Mouse (Mus musculus) cortical plate, adult 2 months (tissue): ENCODE results near the gene Saxo1. TPM values are rescaled to one million over a fixed set of nuclear protein-coding genes. Genes with fewer than 3 reads are reported as not detected.

Experiments
- H3K27ac ChIP-seq: fragments of 200-500 bp; 2 replicates; pipeline ENCODE4 v1.5.1; 2012; ENCODE audit warnings: low read length, control low read depth, inconsistent platforms; ENCODE audit not compliant: insufficient read depth
- H3K4me1 ChIP-seq: fragments of 200-500 bp; 2 replicates; pipeline ENCODE4 v1.6.1; 2011; ENCODE audit warnings: low read length; ENCODE audit not compliant: control insufficient read depth, insufficient read depth
- H3K4me3 ChIP-seq: fragments of 200-500 bp; 2 replicates; pipeline ENCODE4 v1.5.1; 2011; ENCODE audit warnings: mild to moderate bottlenecking, low read length, control low read depth; ENCODE audit not compliant: insufficient read depth
- CTCF ChIP-seq: fragments of 200-500 bp; IDR thresholded peaks from 2 replicates; pipeline ENCODE4 v1.5.1; 2011; ENCODE audit warnings: mild to moderate bottlenecking, control low read depth, low read length; ENCODE audit not compliant: insufficient read depth; ENCODE audit errors: extremely low read depth
- POLR2A ChIP-seq: fragments of 200-500 bp; IDR thresholded peaks from 2 replicates; pipeline ENCODE4 v1.6.1; 2011; ENCODE audit warnings: mild to moderate bottlenecking, low read length, control low read depth; ENCODE audit not compliant: insufficient read depth; ENCODE audit errors: extremely low read depth
- polyA plus RNA-seq: library from polyadenylated mRNA; depleted of rRNA; stranded (reverse); fragments of >200 nt; gene quantifications from 2 replicates; pipeline ENCODE4 v1.2.3, GENCODE M21; 2012; rRNA removed

The Saxo1 gene
- polyA plus RNA-seq, 1 experiment = 0.06 TPM

GRCm38 (mm10) chr4:86401116-86401515 lies 157.0 kb downstream of the Saxo1 start:
- Histone ChIP-seq H3K4me1 (peaks cover 1% of the 10 kb centered on the region; the same call in 1 of the 2 replicates), H3K4me3 (no peak overlapping the region), H3K27ac (no peak overlapping the region)
- TF ChIP-seq CTCF (no peak), POLR2A (no peak)

GRCm38 (mm10) chr4:86397470-86397869 lies 160.7 kb downstream of the Saxo1 start:
- Histone ChIP-seq H3K4me1 (peaks cover 1% of the 10 kb centered on the region), H3K27ac (no peak overlapping the region), H3K4me3 (no peak overlapping the region)
- no peak for TF ChIP-seq POLR2A
- TF ChIP-seq CTCF = no peak

GRCm38 (mm10) chr4:86396672-86397288 lies 161.3 kb downstream of the Saxo1 start:
- Histone ChIP-seq H3K27ac (no peak overlapping the region), H3K4me3 (no peak overlapping the region), H3K4me1 (peaks cover 1% of the 10 kb centered on the region)
- TF ChIP-seq CTCF (no peak), POLR2A (no peak)

- no peak for TF ChIP-seq CTCF
- TF ChIP-seq POLR2A = no peak
- Histone ChIP-seq H3K4me3 (no peak overlapping the region), H3K27ac (no peak overlapping the region), H3K4me1 (peaks cover 1% of the 10 kb centered on the region)
These were observed 162.5 kb downstream of the Saxo1 start for GRCm38 (mm10) chr4:86395636-86396035.

Other genes starting within 250 kb of the Saxo1 start
- 117 and 118 TPM in 2 replicates for gene Rraga, start 17.3 kb upstream of the Saxo1 start, polyA plus RNA-seq
- 3.4 and 3.5 TPM in 2 replicates for gene Haus6, start 53.7 kb upstream of the Saxo1 start, polyA plus RNA-seq
- 12.7 and 12.8 TPM in 2 replicates for gene Plin2, start 111.7 kb upstream of the Saxo1 start, polyA plus RNA-seq
- 5.9 and 6.0 TPM in 2 replicates for gene Dennd4c, start 190.2 kb upstream of the Saxo1 start, polyA plus RNA-seq